ENCODE assay signal across 29 mouse cellular contexts in the genomic region with DNA sequence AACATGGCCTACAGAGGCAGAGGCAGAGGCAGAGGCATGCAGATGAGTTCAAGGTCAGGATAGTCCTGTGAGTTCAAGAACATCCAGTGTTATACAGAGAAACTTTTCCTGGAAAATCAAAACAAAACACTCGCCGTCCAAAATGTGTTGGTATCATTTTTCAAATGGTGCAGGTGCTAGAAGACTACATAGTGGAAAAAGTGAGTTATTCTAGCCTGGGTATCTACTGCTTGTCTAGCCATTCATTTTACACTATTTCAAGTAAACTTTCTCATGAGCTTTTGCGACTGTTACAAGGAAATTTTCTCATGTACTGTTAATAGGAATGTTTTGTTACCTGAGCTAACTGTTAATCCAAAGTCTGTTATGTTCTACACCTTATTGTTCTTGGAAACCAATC. TPM values are rescaled to one million over a fixed set of nuclear protein-coding genes. Genes with fewer than 3 reads are reported as not detected.
"Had no signal": no experiment of that assay in that cellular context is flagged by ENCODE, and none has a peak within 500 bp of the region (broad histone marks: within the 10 kb centered on the region; RNA-seq: fewer than 3 reads in every experiment).

No protein-coding gene starts in this region.

- H3K36me3 ChIP-seq: embryonic facial prominence, embryonic 10.5 days; embryonic facial prominence, embryonic 12.5 days; embryonic facial prominence, embryonic 13.5 days; embryonic facial prominence, embryonic 15.5 days; forebrain, embryonic 10.5 days; forebrain, embryonic 12.5 days; forebrain, embryonic 15.5 days had no signal

- H3K9me3 ChIP-seq: embryonic facial prominence, embryonic 10.5 days; embryonic facial prominence, embryonic 12.5 days; embryonic facial prominence, embryonic 13.5 days; embryonic facial prominence, embryonic 15.5 days; forebrain, embryonic 10.5 days; forebrain, embryonic 12.5 days; forebrain, embryonic 13.5 days; forebrain, embryonic 15.5 days had no signal

- H3K4me2 ChIP-seq: embryonic facial prominence, embryonic 12.5 days; embryonic facial prominence, embryonic 13.5 days; embryonic facial prominence, embryonic 15.5 days; forebrain, embryonic 12.5 days; forebrain, embryonic 13.5 days; forebrain, embryonic 15.5 days had no signal

- H3K27ac ChIP-seq: embryonic facial prominence, embryonic 10.5 days; embryonic facial prominence, embryonic 12.5 days; embryonic facial prominence, embryonic 13.5 days; embryonic facial prominence, embryonic 15.5 days; forebrain, embryonic 10.5 days; forebrain, embryonic 12.5 days; forebrain, embryonic 13.5 days; forebrain, embryonic 15.5 days; gastrocnemius, adult 2 months; heart, adult 2 months had no signal

- H3K4me1 ChIP-seq: embryonic facial prominence, embryonic 10.5 days; embryonic facial prominence, embryonic 12.5 days; embryonic facial prominence, embryonic 13.5 days; embryonic facial prominence, embryonic 15.5 days; forebrain, embryonic 10.5 days; forebrain, embryonic 12.5 days; forebrain, embryonic 13.5 days; forebrain, embryonic 15.5 days had no signal

- DNase-seq: cerebellum, adult 8-10 months; cerebellum, adult 9-10 months; cerebellum, adult 9-11 months; cerebellum, postnatal 10 days; cerebellum, postnatal 14 days; cerebellum, postnatal 25 days; cerebellum, postnatal 36 days; embryo, embryonic 11 days; forebrain, postnatal 0 days; gastrocnemius, adult 2 months; gastrocnemius, postnatal 10 days; gastrocnemius, postnatal 14 days; gastrocnemius, postnatal 25 days; gastrocnemius, postnatal 36 days; heart, adult 11 months; heart, adult 18-20 months; heart, adult 2 months had no signal

- H3K4me3 ChIP-seq: embryonic facial prominence, embryonic 10.5 days; embryonic facial prominence, embryonic 12.5 days; embryonic facial prominence, embryonic 13.5 days; embryonic facial prominence, embryonic 15.5 days; erythroblast, embryonic 14.5 days; forebrain, embryonic 10.5 days; forebrain, embryonic 12.5 days; forebrain, embryonic 13.5 days; forebrain, embryonic 15.5 days; gastrocnemius, adult 2 months; heart, adult 2 months had no signal

- H3K9ac ChIP-seq: embryonic facial prominence, embryonic 12.5 days; embryonic facial prominence, embryonic 13.5 days; embryonic facial prominence, embryonic 15.5 days; forebrain, embryonic 12.5 days; forebrain, embryonic 13.5 days; forebrain, embryonic 15.5 days; forebrain, postnatal 0 days had no signal

- H3K27me3 ChIP-seq: embryonic facial prominence, embryonic 12.5 days; embryonic facial prominence, embryonic 13.5 days; embryonic facial prominence, embryonic 15.5 days; forebrain, embryonic 12.5 days; forebrain, embryonic 13.5 days; forebrain, embryonic 15.5 days had no signal

- ATAC-seq: forebrain, embryonic 13.5 days; forebrain, embryonic 14.5 days; forebrain, embryonic 15.5 days; forebrain, embryonic 16.5 days; forebrain, postnatal 0 days had no signal

RNA-seq across cellular contexts. Expression of a gene that starts 16.4 kb away (rescaled TPM):
- polyA plus RNA-seq: erythroblast, embryonic 14.5 days; forebrain, embryonic 10.5 days; forebrain, embryonic 11.5 days had no signal

RNA-seq across cellular contexts. Expression of a gene that starts 46.9 kb away (rescaled TPM):
- polyA plus RNA-seq: erythroblast, embryonic 14.5 days had no signal
